Mouse (Mus musculus): ENCODE measurements around the gene Tmem102.

The Tmem102 gene

GRCm38 (mm10) chr11:69804972-69805909, at the start of gene Tmem102:
TSS of gene Tmem102 (minus strand) at chr11:69805624.
- no peak for DNase-seq (ENCODE audit: low read depth, low spot score)

GRCm38 (mm10) chr11:69854680-69855079, 49.3 kb upstream of the Tmem102 start:
- DNase-seq (ENCODE audit: low read depth, low spot score), result no peak

- DNase-seq (ENCODE audit: low read depth, low spot score), result no peak
Observed at GRCm38 (mm10) chr11:69853994-69854393, 48.6 kb upstream of the Tmem102 start.

GRCm38 (mm10) chr11:69850754-69851153, 45.3 kb upstream of the Tmem102 start:
- DNase-seq (ENCODE audit: low read depth, low spot score), result no peak

- no peak for DNase-seq (ENCODE audit: low read depth, low spot score)
Observed at GRCm38 (mm10) chr11:69849884-69850283, 44.5 kb upstream of the Tmem102 start.

DNA sequence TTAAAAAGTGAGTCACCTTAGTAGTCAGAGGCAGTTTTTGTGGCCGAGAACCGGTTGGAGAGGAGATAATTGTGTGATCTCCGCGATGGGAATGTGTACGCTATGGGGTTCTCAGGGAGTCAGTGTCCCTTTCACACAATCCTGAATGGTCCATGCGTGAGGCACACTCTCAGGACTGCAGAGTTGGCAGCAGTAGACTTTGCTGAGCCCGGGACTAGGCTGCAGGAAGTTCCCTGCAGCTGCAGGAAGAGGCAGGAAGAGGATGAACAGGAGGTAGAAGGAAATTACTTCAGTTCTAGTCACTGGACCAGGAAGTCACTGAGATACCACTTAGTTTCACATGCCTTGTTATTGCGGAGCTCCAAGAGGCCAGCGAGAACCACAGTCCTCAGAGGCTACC, 43.7 kb upstream of the Tmem102 start:
- no peak for DNase-seq (ENCODE audit: low read depth, low spot score)

DNA sequence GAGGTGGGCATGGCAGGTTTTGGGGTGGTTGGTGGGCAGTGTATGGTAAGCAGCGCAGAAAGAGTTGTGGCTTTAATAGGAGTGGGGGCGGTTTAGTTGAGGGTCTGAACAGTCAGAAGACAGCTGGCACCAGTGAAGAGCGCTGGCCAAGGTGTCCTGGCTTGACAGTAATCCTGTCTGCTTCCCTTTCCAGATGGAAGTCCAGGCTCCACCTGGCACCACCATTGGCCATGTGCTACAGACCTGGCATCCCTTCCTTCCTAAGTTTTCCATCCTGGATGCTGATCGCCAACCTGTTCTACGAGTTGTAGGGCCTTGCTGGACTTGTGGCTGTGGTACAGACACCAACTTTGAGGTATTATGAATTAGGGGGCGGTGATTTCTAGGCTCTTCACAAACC, 42.6 kb upstream of the Tmem102 start:
- no peak for DNase-seq (ENCODE audit: low read depth, low spot score)

- no peak for DNase-seq (ENCODE audit: low read depth, low spot score)
Observed at GRCm38 (mm10) chr11:69846738-69847688, 41.6 kb upstream of the Tmem102 start.

- peak; percentile 79 for DNase-seq (ENCODE audit: low read depth, low spot score)
Observed at GRCm38 (mm10) chr11:69846198-69846680, 40.8 kb upstream of the Tmem102 start, which contains the start of gene Plscr3. TSS of gene Plscr3 (plus strand) at chr11:69846376.

DNA sequence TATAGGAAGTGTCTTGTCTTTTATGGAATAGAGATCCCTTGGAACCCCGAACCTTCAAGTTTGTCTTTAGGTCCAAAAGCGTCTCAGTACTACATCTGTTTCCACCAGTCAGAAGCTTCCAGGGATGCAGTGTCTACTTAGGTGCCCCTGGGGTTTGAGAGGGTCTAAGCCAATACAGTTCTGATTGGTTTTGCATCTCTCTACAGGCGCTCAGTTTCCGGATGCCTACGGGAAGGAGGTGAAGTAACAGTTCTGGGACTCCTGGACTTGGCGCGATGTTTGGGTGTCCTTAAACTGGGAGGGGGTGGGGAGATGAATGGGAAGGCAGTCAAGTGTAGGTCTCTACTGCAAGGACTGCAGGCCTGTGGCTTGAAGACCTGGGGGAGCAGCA, 33.3 kb upstream of the Tmem102 start:
- DNase-seq (ENCODE audit: low read depth, low spot score), result no peak

GRCm38 (mm10) chr11:69837952-69838713, 32.7 kb upstream of the Tmem102 start, which contains the start of gene Tmem256:
TSS of gene Tmem256 (plus strand) at chr11:69838514.
- peak; percentile 97 for DNase-seq (ENCODE audit: low read depth, low spot score)

DNA sequence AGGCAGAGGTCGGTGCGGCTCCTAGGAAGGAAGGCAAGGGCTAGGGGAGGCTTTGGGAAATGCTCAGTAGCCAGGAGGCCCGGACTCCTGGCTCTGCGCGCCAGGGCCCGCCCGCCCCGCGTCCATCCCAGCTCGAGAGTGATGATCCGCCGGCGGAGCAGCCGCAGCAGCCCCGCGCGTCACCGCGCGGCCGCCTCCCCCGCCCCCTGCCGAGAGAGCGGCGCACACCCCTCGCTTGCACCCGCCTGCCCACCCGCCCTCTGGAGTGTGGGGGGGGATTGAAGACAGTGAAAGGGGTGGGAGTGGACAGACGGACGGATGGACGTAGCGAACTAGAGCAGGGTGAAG, 32.2 kb upstream of the Tmem102 start, which contains the start of gene Nlgn2:
Gene Nlgn2, minus strand, starts transcription at position 181 of the 348 bp plus-strand sequence.
- DNase-seq (ENCODE audit: low read depth, low spot score), result no peak

GRCm38 (mm10) chr11:69836703-69837576, 31.5 kb upstream of the Tmem102 start:
- DNase-seq (ENCODE audit: low read depth, low spot score), result no peak

DNA sequence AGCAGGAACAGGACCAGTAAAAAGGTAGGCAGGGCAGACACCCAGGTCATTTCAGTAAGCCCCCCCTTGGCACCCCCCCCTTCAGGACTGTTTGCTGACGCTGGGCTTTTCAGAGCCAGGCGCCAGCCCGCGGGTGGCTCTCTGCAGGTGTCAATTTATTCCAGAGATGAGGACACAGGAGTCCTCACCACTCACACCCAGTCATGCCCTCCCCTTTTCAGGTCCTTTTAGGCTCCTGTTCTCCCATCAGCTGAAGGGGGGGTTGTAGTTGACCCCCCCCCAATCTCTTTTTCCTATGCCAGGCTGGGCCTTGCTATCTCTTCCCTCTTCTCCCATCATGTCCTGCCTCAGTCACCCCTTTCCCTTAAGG, 30.5 kb upstream of the Tmem102 start:
- no peak for DNase-seq (ENCODE audit: low read depth, low spot score)

- no peak for DNase-seq (ENCODE audit: low read depth, low spot score)
Observed at GRCm38 (mm10) chr11:69835326-69835965, 30.0 kb upstream of the Tmem102 start.

DNA sequence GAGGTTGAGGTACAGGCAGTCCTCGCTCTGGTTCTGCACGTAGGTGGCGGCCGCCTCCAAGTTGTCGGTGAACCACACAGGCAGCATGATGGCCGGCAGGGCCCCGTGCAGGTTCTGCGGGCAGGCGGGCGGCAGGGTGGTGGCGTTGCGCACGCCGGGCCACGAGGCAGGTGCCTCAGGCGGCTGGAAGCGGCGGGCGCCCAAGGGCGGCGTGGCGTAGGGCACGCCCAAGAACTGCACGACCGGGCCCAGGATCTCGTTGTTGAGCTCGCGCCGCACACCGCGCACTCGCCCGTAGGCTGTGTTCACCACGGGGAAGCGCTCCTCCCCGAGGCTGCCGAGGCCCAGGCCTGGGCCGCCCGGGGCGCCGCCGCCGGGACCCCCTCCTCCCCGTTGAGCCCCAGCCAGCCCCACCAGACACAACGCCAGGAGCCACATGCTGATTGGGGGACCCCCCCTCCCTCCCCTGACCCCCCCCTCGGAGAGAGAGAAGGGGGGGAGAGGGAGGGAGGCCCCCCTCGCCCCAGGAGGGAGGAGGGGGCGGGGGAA, 28.7 kb upstream of the Tmem102 start:
- DNase-seq (ENCODE audit: low read depth, low spot score), result no peak

DNA sequence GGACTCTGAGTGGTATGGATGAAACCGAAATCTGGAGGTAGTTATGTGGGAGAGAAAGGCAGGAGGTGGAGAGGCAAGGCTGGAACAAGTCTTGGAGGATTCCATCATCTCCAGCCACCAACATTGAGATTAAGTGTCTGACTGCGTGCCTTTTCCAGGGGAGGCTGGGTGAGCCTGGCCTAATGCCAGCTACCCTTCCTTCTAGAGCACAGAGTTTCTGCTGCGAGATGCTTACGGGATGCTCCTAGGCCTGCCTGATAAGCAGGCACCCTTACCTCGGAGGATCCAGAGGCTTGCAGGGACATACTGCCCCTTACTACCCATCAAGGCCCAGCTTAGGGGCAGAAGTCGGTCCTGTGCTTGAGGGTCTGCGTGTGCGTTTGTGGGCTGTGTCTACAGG, 28.1 kb upstream of the Tmem102 start:
- DNase-seq (ENCODE audit: low read depth, low spot score), result no peak

GRCm38 (mm10) chr11:69828832-69829231, 23.4 kb upstream of the Tmem102 start:
- no peak for DNase-seq (ENCODE audit: low read depth, low spot score)

- DNase-seq (ENCODE audit: low read depth, low spot score), result no peak
Observed at GRCm38 (mm10) chr11:69823456-69823855, 18.0 kb upstream of the Tmem102 start.

Measured in skeletal muscle tissue, adult 2 months (tissue).